Mouse (Mus musculus): ENCODE data around the gene Mapkap1. TPM values are rescaled to one million over a fixed set of nuclear protein-coding genes. Genes with fewer than 3 reads are reported as not detected.
A peak's percentile ranks its signal among the peaks of the same experiment; 100 is the strongest.

The Mapkap1 gene
- total RNA-seq, 1 experiment from 2014 or later = 77.9 TPM

- peak; percentile 36 for DNase-seq
Observed at GRCm38 (mm10) chr2:34635249-34636165, 228.9 kb downstream of the Mapkap1 start.

GRCm38 (mm10) chr2:34638955-34639650 lies 232.5 kb downstream of the Mapkap1 start:
- DNase-seq = peak; percentile 94

GRCm38 (mm10) chr2:34639725-34640124 lies 233.2 kb downstream of the Mapkap1 start:
- DNase-seq = no peak

- DNase-seq = peak; percentile 72
Observed at GRCm38 (mm10) chr2:34642351-34642750, 235.8 kb downstream of the Mapkap1 start.

GRCm38 (mm10) chr2:34644571-34645526 lies 238.3 kb downstream of the Mapkap1 start:
- peak; percentile 62 for DNase-seq

GRCm38 (mm10) chr2:34645851-34646540 lies 239.4 kb downstream of the Mapkap1 start:
- peak; percentile 92 for DNase-seq

GRCm38 (mm10) chr2:34646541-34646865 lies 239.9 kb downstream of the Mapkap1 start:
- DNase-seq = no peak

- DNase-seq = no peak
Observed at GRCm38 (mm10) chr2:34647410-34647809, 240.8 kb downstream of the Mapkap1 start.

GRCm38 (mm10) chr2:34667820-34668219 lies 261.2 kb downstream of the Mapkap1 start:
- no peak for DNase-seq

- DNase-seq = no peak
Observed at GRCm38 (mm10) chr2:34668440-34669191, 262.0 kb downstream of the Mapkap1 start.

GRCm38 (mm10) chr2:34669203-34669746 lies 262.7 kb downstream of the Mapkap1 start:
- no peak for DNase-seq

GRCm38 (mm10) chr2:34670470-34670869 lies 263.9 kb downstream of the Mapkap1 start:
- DNase-seq = no peak

- peak; percentile 58 for DNase-seq
Observed at GRCm38 (mm10) chr2:34671385-34672026, 264.9 kb downstream of the Mapkap1 start.

- no peak for DNase-seq
Observed at GRCm38 (mm10) chr2:34673846-34674245, 267.3 kb downstream of the Mapkap1 start.

Other genes starting within 250 kb of the Mapkap1 start
- 73.9 and 75.9 TPM in 2 replicates for gene Pbx3, start 33.6 kb upstream of the Mapkap1 start, total RNA-seq (2021)